Mouse (Mus musculus) intestine, postnatal 0 days (tissue): Measurements from ENCODE around the gene Myadml2. TPM values are rescaled to one million over a fixed set of nuclear protein-coding genes. Genes with fewer than 3 reads are reported as not detected.
A peak's percentile ranks its signal among the peaks of the same experiment; 100 is the strongest.

ENCODE experiments used
- ATAC-seq: fragments of 200-750 bp; cut with Nextera tagmentation; 2 replicates; pipeline ENCODE4 v1.8.0; 2017; ENCODE audit warnings: mild to moderate bottlenecking, moderate TSS enrichment, moderate library complexity
- H3K27ac ChIP-seq: fragments of 300-500 bp; sonication (generic); 2 replicates; pipeline ENCODE4 v1.5.1; 2014; ENCODE audit warnings: mild to moderate bottlenecking, low read depth, low read length, moderate library complexity
- H3K27me3 ChIP-seq: fragments of 300-500 bp; sonication (generic); replicated peaks from 2 replicates; pipeline ENCODE4 v1.6.1; 2014; ENCODE audit warnings: low read length, mixed read lengths; ENCODE audit not compliant: control insufficient read depth, insufficient read depth
- H3K36me3 ChIP-seq: fragments of 300-500 bp; sonication (generic); 2 replicates; pipeline ENCODE4 v1.6.1; 2014; ENCODE audit warnings: mild to moderate bottlenecking, moderate library complexity; ENCODE audit not compliant: control insufficient read depth, insufficient read depth
- H3K4me1 ChIP-seq: fragments of 300-500 bp; sonication (generic); replicated peaks from 2 replicates; pipeline ENCODE4 v1.6.1; 2014; ENCODE audit warnings: antibody characterized with exemption, low read length, mixed read lengths; ENCODE audit not compliant: control insufficient read depth, insufficient read depth
- H3K4me2 ChIP-seq: fragments of 300-500 bp; sonication (generic); replicated peaks from 2 replicates; pipeline ENCODE4 v1.6.1; 2014; ENCODE audit warnings: low read depth, mild to moderate bottlenecking, moderate library complexity
- H3K4me3 ChIP-seq: fragments of 300-500 bp; sonication (generic); 2 replicates; pipeline ENCODE4 v1.5.1; 2014; ENCODE audit warnings: low read depth, low read length
- H3K9ac ChIP-seq: fragments of 300-500 bp; sonication (generic); 2 replicates; pipeline ENCODE4 v1.6.1; 2014; ENCODE audit warnings: mild to moderate bottlenecking, low read depth, low read length
- H3K9me3 ChIP-seq: fragments of 300-500 bp; sonication (generic); 2 replicates; pipeline ENCODE4 v1.6.1; 2016; ENCODE audit warnings: mixed run types; ENCODE audit not compliant: control insufficient read depth
- CTCF ChIP-seq: sonication (generic); IDR thresholded peaks from 2 replicates; pipeline ENCODE4 v1.5.1; 2016; ENCODE audit warnings: low read depth, mild to moderate bottlenecking, control low read depth, antibody characterized with exemption, moderate library complexity
- WGBS: fragments of 180-500 bp; shearing (Covaris S2); extraction: QIAGEN DNeasy Blood & Tissue Kit; methylation state at CpG from one replicate; pipeline ENCODE4 v1.1.7; 2014; 5-methylcytosine and 5-hydroxymethylcytosine counted together
- polyA plus RNA-seq: library from polyadenylated mRNA; unstranded; fragments of >200 nt; fragmentation: Nextera tagmentation; extraction: Ambion mirVana; gene quantifications from 2 replicates; pipeline ENCODE4 v1.2.1, GENCODE M21; 2015

Myadml2 gene
- polyA plus RNA-seq, 1 experiment from 2014 or later = not detected

- ATAC-seq = no peak
- 16% methylated on average over 3 of the region's 3 CpGs for WGBS
- Histone ChIP-seq H3K9me3 (no peaks in the 10 kb centered on the region), H3K27me3 (peaks cover 21% of the 10 kb centered on the region), H3K27ac (no peak overlapping the region), H3K36me3 (no peaks in the 10 kb centered on the region), H3K4me1 (no peaks in the 10 kb centered on the region), H3K9ac (no peak overlapping the region), H3K4me3 (no peak overlapping the region), H3K4me2 (no peak overlapping the region)
- no peak for TF ChIP-seq CTCF
These were observed 18.7 kb upstream of the Myadml2 start for GRCm38 (mm10) chr11:120666617-120667016.

- WGBS = 71% methylated on average over 3 of the region's 3 CpGs
- no peaks in the 10 kb centered on the region for H3K9me3 ChIP-seq
- no peaks in the 10 kb centered on the region for H3K36me3 ChIP-seq
- H3K27me3 ChIP-seq = peaks cover 33% of the 10 kb centered on the region
- no peak overlapping the region for H3K27ac ChIP-seq
- H3K9ac ChIP-seq = no peak overlapping the region
- H3K4me3 ChIP-seq = no peak overlapping the region
- ATAC-seq = no peak
- H3K4me2 ChIP-seq = no peak overlapping the region
- no peak for TF ChIP-seq CTCF
- peaks cover 2% of the 10 kb centered on the region for H3K4me1 ChIP-seq
These were observed 17.4 kb upstream of the Myadml2 start for GRCm38 (mm10) chr11:120665406-120665805.

- no peak overlapping the region for H3K4me3 ChIP-seq
- no peak overlapping the region for H3K4me2 ChIP-seq
- TF ChIP-seq CTCF = no peak
- H3K27ac ChIP-seq = no peak overlapping the region
- H3K9me3 ChIP-seq = no peaks in the 10 kb centered on the region
- whole genome bisulfite sequencing = 64% methylated on average over 5 of the region's 5 CpGs
- no peak overlapping the region for H3K9ac ChIP-seq
- H3K4me1 ChIP-seq = peaks cover 8% of the 10 kb centered on the region
- H3K27me3 ChIP-seq = peaks cover 50% of the 10 kb centered on the region
- no peaks in the 10 kb centered on the region for H3K36me3 ChIP-seq
- no peak for ATAC-seq
These were observed 15.8 kb upstream of the Myadml2 start for GRCm38 (mm10) chr11:120663714-120664113.

- H3K27me3 ChIP-seq = peaks cover 59% of the 10 kb centered on the region
- no peaks in the 10 kb centered on the region for H3K9me3 ChIP-seq
- no peak overlapping the region for H3K4me3 ChIP-seq
- H3K9ac ChIP-seq = no peak overlapping the region
- no peaks in the 10 kb centered on the region for H3K36me3 ChIP-seq
- peaks cover 8% of the 10 kb centered on the region for H3K4me1 ChIP-seq
- no peak for TF ChIP-seq CTCF
- no peak overlapping the region for H3K4me2 ChIP-seq
- ATAC-seq = no peak
- WGBS = 78% methylated on average over 6 of the region's 6 CpGs
- H3K27ac ChIP-seq = no peak overlapping the region
These were observed 14.8 kb upstream of the Myadml2 start for GRCm38 (mm10) chr11:120662759-120663158.

- ATAC-seq = no peak
- Histone ChIP-seq H3K4me1 (peaks cover 8% of the 10 kb centered on the region), H3K27me3 (peaks cover 73% of the 10 kb centered on the region), H3K4me3 (peak within 1 kb of the TSS; percentile 42), H3K27ac (no peak within 1 kb of the TSS), H3K4me2 (peak within 1 kb of the TSS; percentile 81), H3K9ac (peak within 1 kb of the TSS; percentile 31; the same call in 1 of the 2 replicates), H3K9me3 (no peaks in the 10 kb centered on the region), H3K36me3 (no peaks in the 10 kb centered on the region)
- TF ChIP-seq CTCF = no peak
- under 1% methylated on average over 35 of the region's 35 CpGs for WGBS
These were observed 13.1 kb upstream of the Myadml2 start, which contains the start of gene Notum for GRCm38 (mm10) chr11:120661076-120661460. Gene Notum (minus strand): TSS chr11:120661175.

GRCm38 (mm10) chr11:120660301-120661075 is 12.5 kb upstream of the Myadml2 start:
- H3K36me3 ChIP-seq = no peaks in the 10 kb centered on the region
- H3K27me3 ChIP-seq = peaks cover 76% of the 10 kb centered on the region
- peak overlapping the region; percentile 42 for H3K4me3 ChIP-seq
- ATAC-seq = peak; percentile 48
- H3K9me3 ChIP-seq = no peaks in the 10 kb centered on the region
- H3K4me1 ChIP-seq = peaks cover 8% of the 10 kb centered on the region
- H3K9ac ChIP-seq = peak overlapping the region; percentile 31; the same call in 1 of the 2 replicates
- peak; percentile 40 for TF ChIP-seq CTCF
- H3K27ac ChIP-seq = no peak overlapping the region
- under 1% methylated on average over 85 of the region's 95 CpGs for WGBS
- H3K4me2 ChIP-seq = peak overlapping the region; percentile 81
